Mouse (Mus musculus) adrenal gland, adult 10 weeks (tissue): ENCODE results near the gene Vipr2. TPM values are rescaled to one million over a fixed set of nuclear protein-coding genes. Genes with fewer than 3 reads are reported as not detected.

Experiments
- polyA plus RNA-seq: library from polyadenylated mRNA; stranded (reverse); fragments of 350-450 nt; fragmentation: Illumina TruSeq; extraction: RNeasy Lipid Tissue Mini Kit (QIAGEN cat#74804); gene quantifications from one replicate; pipeline ENCODE4 v1.2.3, GENCODE M21; 2014; ENCODE audit warnings: low read depth, low replicate concordance

The Vipr2 gene
- polyA plus RNA-seq: not detected

GRCm38 (mm10) chr12:116077074-116077854 is at the start of gene Vipr2:
Gene Vipr2, plus strand, starts transcription at chr12:116077726.

DNA sequence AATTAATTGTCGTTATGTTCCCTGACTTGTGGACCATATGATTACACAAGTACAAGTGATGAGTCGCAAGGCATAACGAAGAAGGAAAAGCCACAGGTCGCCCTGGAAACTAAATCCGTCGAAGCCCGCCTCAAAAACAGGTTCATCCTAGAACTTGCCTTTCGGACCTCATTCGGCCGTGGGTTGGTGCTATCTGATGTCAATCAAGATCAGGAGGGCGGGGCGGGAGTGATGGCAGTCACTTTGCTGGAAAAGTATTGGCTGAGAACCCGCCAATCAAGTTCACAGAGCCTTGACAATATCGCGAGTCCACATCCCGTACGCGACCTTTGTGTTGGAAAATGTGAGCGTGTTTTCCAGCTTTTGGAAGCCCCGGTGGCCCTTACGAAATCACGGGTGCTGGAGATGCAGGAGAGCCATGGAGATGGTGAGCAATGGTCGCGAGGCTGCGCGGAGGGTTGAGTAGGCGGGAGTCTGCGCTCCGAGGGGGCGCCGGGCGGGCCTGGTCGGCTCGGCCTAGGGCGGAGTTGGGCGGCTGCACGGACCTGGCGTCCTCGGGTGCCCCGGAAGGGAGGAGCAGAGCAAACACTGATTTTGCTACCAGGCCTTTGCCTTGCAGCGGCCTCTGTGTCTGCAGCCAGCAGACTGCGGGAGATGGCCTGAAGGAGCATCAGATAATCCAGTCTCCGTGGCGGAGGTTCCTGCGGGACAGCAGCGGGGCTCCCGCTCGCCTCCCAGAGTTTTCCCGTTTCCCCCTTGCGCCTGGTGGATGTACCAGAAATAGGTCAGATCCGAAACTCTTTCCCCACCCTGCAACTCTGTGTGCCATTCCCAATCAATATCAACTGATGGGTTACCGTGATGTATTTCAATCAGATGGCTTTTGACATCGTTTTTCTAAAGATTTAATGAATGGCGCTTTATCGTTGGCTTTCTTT is 29.8 kb upstream of the Vipr2 start, which contains the start of gene Zfp386:
Zfp386 (plus strand) TSS at position 285 of the 938 bp plus-strand sequence.

Other genes starting within 250 kb of the Vipr2 start
- gene Zfp386, start 30.0 kb upstream of the Vipr2 start, polyA plus RNA-seq: 114 TPM
- gene Wdr60, start 185.3 kb downstream of the Vipr2 start, polyA plus RNA-seq: 15.7 TPM
- gene Gm11027, start 197.7 kb downstream of the Vipr2 start, polyA plus RNA-seq: not detected
- 136 TPM for gene Esyt2, start 203.5 kb downstream of the Vipr2 start, polyA plus RNA-seq